Mouse (Mus musculus) hindbrain, embryonic 14.5 days (tissue): ENCODE data around the gene Sgcd. TPM values are rescaled to one million over a fixed set of nuclear protein-coding genes. Genes with fewer than 3 reads are reported as not detected.

Experiments
- ATAC-seq: fragments of 200-750 bp; cut with Nextera tagmentation; 2 replicates; pipeline ENCODE4 v1.8.0; 2017; ENCODE audit warnings: moderate number of reproducible peaks, mild to moderate bottlenecking, moderate TSS enrichment, moderate library complexity; ENCODE audit not compliant: low FRiP score
- DNase-seq: peaks from one replicate; pipeline ENCODE4 v3.0.0-alpha.2; 2015; ENCODE audit warnings: low spot score
- H3K27ac ChIP-seq: fragments of 300-500 bp; sonication (generic); 2 replicates; pipeline ENCODE4 v1.5.1; 2014; ENCODE audit warnings: mild to moderate bottlenecking, moderate library complexity
- H3K27me3 ChIP-seq: fragments of 300-500 bp; sonication (generic); 2 replicates; pipeline ENCODE4 v1.6.1; 2014; ENCODE audit warnings: mild to moderate bottlenecking, low read length, mixed read lengths; ENCODE audit not compliant: control insufficient read depth, insufficient read depth
- H3K36me3 ChIP-seq: fragments of 300-500 bp; sonication (generic); replicated peaks from 2 replicates; pipeline ENCODE4 v1.6.1; 2014; ENCODE audit not compliant: control insufficient read depth, insufficient read depth
- H3K4me1 ChIP-seq: fragments of 300-500 bp; sonication (generic); replicated peaks from 2 replicates; pipeline ENCODE4 v1.6.1; 2014; ENCODE audit warnings: antibody characterized with exemption, low read length, mixed read lengths; ENCODE audit not compliant: control insufficient read depth, insufficient read depth
- H3K4me2 ChIP-seq: fragments of 300-500 bp; sonication (generic); replicated peaks from 2 replicates; pipeline ENCODE4 v1.6.1; 2014; ENCODE audit warnings: mild to moderate bottlenecking, moderate library complexity
- H3K4me3 ChIP-seq: fragments of 300-500 bp; sonication (generic); replicated peaks from 2 replicates; pipeline ENCODE4 v1.5.1; 2014; ENCODE audit warnings: mild to moderate bottlenecking, low read length
- H3K9ac ChIP-seq: fragments of 300-500 bp; sonication (generic); 2 replicates; pipeline ENCODE4 v1.6.1; 2014
- H3K9me3 ChIP-seq: fragments of 300-500 bp; sonication (generic); 2 replicates; pipeline ENCODE4 v1.6.1; 2016; ENCODE audit warnings: low read length; ENCODE audit not compliant: control insufficient read depth
- WGBS: fragments of 180-500 bp; shearing (Covaris S2); extraction: QIAGEN DNeasy Blood & Tissue Kit; methylation state at CpG from one replicate; pipeline ENCODE4 v1.1.7; 2014; 5-methylcytosine and 5-hydroxymethylcytosine counted together
- polyA plus RNA-seq: library from polyadenylated mRNA; unstranded; fragments of >200 nt; fragmentation: Nextera tagmentation; extraction: Ambion mirVana; gene quantifications from 2 replicates; pipeline ENCODE4 v1.2.1, GENCODE M21; 2014

Gene Sgcd
- polyA plus RNA-seq, 1 experiment from 2014 or later, result 5.7 TPM

DNA sequence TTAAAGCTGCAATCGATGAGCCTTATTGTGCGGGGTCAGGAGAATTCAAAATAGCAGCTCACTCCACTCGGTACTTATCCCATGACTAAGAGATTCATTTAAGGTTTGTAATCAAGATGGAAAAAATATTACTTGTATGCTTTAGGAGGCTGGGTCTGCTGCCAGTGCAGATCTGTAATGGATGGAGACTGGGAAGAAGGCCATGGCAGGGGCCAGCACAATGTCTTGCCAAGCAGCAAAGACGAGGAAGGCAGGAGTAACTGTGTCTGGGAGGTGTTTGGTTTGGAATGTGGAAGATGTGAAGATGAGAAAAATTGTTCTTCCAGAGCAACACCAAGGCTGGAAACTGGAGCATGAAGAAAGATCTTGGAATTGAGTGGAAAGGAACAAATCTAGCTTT, 36.4 kb downstream of the Sgcd start:
- WGBS, result 82% methylated on average over 4 of the region's 4 CpGs

DNA sequence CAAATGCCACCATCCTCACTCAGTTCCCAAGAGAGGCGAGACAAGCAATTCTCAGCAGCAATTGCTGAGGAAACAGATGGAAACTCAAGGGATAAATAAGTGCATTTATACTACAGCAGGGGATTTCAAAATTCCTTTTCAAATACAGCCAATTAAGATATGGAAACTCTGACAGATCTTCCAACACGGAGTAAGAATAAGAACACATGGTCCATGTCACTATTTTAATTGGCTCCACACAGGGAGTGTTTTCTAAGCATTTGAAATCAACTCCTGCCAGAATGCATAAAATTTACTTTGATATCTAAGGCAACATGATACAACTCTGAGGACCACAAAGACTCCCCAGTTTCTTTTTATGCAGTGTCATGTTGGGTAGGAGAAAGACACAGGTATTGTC, 49.0 kb downstream of the Sgcd start:
- Histone ChIP-seq H3K9me3 (no peaks in the 10 kb centered on the region), H3K36me3 (no peaks in the 10 kb centered on the region), H3K4me3 (no peak overlapping the region), H3K27ac (no peak overlapping the region), H3K9ac (no peak overlapping the region), H3K4me2 (no peak overlapping the region), H3K4me1 (no peaks in the 10 kb centered on the region), H3K27me3 (no peaks in the 10 kb centered on the region)
- DNase-seq (no peak), ATAC-seq (no peak)
- WGBS, result 69% methylated on average over 2 of the region's 2 CpGs

More for the DNA sequence above, 36.4 kb downstream of the Sgcd start:
- Histone ChIP-seq H3K27me3 (no peaks in the 10 kb centered on the region), H3K4me3 (no peak overlapping the region), H3K9me3 (no peaks in the 10 kb centered on the region), H3K4me2 (no peak overlapping the region), H3K27ac (no peak overlapping the region), H3K4me1 (no peaks in the 10 kb centered on the region), H3K36me3 (no peaks in the 10 kb centered on the region), H3K9ac (no peak overlapping the region)
- ATAC-seq (no peak), DNase-seq (no peak)

DNA sequence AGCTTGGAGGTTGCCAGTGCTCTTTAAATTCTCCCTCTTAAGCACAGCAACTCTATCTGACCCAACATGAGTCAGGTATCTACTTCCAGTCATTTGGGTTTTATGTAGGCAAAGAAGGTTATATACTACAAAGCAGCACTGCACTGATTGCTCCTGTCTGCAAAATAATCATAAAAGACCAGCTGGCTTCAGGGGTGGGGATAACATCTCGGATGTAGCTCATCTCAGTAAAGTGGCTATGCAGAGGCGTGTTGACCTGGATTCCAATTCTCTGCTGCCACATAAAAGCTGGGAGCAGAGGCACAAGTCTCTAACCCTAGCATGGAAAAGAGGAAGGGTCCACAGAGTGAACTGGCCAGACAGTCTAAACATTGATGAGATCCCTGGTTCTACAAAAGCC, 71.2 kb downstream of the Sgcd start:
- Histone ChIP-seq H3K27me3 (no peaks in the 10 kb centered on the region), H3K36me3 (no peaks in the 10 kb centered on the region), H3K4me3 (no peak overlapping the region), H3K27ac (no peak overlapping the region), H3K4me1 (no peaks in the 10 kb centered on the region), H3K9me3 (no peaks in the 10 kb centered on the region), H3K9ac (no peak overlapping the region), H3K4me2 (no peak overlapping the region)
- DNase-seq, result no peak
- 90% methylated on average over 2 of the region's 2 CpGs for WGBS
- no peak for ATAC-seq

DNA sequence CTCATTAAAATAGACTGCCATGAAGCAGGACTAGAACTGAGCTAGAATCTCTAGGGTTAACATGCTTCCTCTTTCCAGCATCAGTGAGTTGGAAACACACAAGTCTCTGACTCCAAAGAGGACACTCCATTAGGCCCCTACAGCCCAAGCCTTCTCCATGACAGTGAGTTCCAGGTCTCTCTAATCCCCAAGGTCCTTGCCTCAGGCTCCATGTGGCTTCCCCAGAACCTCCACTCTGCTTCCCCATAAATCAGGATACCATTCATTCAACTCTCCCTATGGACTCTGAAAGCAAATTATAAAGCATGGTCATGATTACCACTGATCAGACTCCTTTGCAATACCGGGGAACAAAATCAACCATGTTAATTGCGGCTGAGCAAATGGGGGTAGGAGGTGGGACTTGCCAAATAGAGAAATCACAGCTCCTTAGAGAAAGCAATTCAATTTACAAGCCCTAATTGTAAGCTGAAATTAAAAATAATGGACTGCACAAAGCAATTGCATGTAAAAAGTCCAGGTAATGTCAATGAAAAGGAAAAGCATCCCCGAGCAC, 97.1 kb downstream of the Sgcd start:
- Histone ChIP-seq H3K36me3 (no peaks in the 10 kb centered on the region), H3K9me3 (no peaks in the 10 kb centered on the region), H3K9ac (no peak overlapping the region), H3K4me1 (no peaks in the 10 kb centered on the region), H3K27ac (no peak overlapping the region), H3K4me2 (no peak overlapping the region), H3K4me3 (no peak overlapping the region), H3K27me3 (no peaks in the 10 kb centered on the region)
- ATAC-seq (0 out of 2 replicates have a peak, but pooled peaks have one; percentile 37), DNase-seq (no peak)
- 63% methylated on average over 3 of the region's 3 CpGs for WGBS

DNA sequence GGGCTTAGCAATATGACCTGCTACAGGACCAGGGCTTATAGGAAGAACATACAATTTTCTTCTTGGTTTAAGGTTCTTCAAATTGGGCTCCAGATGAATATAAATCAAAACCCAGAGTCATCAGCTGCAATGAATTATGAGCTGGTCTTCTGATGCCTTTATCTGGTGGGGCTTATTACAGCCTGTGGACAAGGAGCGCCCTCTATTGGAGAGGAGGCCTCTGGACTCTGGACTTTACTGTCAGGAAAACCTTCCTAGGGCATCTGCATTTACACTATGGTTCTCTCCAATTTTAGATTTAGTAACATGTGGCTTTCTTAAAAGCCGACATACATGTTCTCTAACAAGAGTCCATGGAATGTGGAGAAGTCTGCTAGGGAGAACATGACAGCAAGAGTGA, 98.5 kb downstream of the Sgcd start:
- Histone ChIP-seq H3K27ac (no peak overlapping the region), H3K27me3 (no peaks in the 10 kb centered on the region), H3K4me1 (no peaks in the 10 kb centered on the region), H3K4me2 (no peak overlapping the region), H3K36me3 (no peaks in the 10 kb centered on the region), H3K9me3 (no peaks in the 10 kb centered on the region), H3K4me3 (no peak overlapping the region), H3K9ac (no peak overlapping the region)
- 60% methylated on average over 2 of the region's 2 CpGs for WGBS
- DNase-seq, result peak; percentile 49
- no peak for ATAC-seq

DNA sequence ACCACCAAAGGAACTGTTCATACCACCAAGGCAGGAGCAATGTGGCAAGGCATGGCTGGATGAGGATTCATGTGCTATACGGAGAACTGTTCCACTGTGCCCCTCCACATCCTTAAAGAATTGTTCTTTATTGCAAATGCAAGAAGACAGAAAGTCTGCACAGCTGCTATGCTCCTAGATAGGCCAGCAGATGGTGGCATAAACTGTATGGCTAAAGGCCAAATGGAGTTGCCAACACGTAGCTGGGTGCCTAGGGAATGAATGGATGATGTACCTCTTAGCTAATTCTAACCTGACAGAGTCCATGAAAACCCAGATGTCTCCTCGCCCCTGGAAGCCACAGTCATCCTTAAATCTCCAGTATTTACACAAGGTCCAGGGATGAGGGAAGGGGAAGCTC, 103.5 kb downstream of the Sgcd start:
- no peaks in the 10 kb centered on the region for H3K36me3 ChIP-seq
- no peak overlapping the region for H3K4me3 ChIP-seq
- H3K4me2 ChIP-seq, result no peak overlapping the region
- no peaks in the 10 kb centered on the region for H3K27me3 ChIP-seq
- 64% methylated on average over 3 of the region's 3 CpGs for WGBS
- no peaks in the 10 kb centered on the region for H3K4me1 ChIP-seq
- H3K27ac ChIP-seq, result no peak overlapping the region
- ATAC-seq (peak; percentile 64; the same call in 1 of the 2 replicates), DNase-seq (peak; percentile 67)
- no peak overlapping the region for H3K9ac ChIP-seq
- H3K9me3 ChIP-seq, result no peaks in the 10 kb centered on the region

DNA sequence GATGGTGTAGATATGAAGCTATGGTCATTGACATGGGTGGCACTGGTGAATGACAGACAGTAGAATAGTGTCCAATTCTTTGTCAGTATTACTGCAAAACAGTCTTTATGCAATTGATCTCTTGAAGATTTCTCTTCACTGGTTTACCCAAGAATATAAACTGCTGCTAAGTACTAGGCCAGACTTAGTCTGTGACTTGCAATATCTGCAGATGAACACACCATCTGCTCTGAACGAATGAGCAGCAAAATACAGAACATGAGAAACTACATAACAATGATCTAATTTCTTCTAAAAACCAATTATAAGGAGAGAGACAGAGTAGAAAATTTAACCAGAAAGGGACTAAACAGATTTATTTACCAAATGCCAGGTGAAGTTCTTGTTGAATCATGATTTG, 105.2 kb downstream of the Sgcd start:
- DNase-seq, result no peak
- Histone ChIP-seq H3K9ac (no peak overlapping the region), H3K4me3 (no peak overlapping the region), H3K4me1 (no peaks in the 10 kb centered on the region), H3K27ac (no peak overlapping the region), H3K27me3 (no peaks in the 10 kb centered on the region), H3K9me3 (no peaks in the 10 kb centered on the region), H3K4me2 (no peak overlapping the region), H3K36me3 (no peaks in the 10 kb centered on the region)
- 84% methylated on average over 1 of the region's 1 CpGs for WGBS
- ATAC-seq, result no peak

DNA sequence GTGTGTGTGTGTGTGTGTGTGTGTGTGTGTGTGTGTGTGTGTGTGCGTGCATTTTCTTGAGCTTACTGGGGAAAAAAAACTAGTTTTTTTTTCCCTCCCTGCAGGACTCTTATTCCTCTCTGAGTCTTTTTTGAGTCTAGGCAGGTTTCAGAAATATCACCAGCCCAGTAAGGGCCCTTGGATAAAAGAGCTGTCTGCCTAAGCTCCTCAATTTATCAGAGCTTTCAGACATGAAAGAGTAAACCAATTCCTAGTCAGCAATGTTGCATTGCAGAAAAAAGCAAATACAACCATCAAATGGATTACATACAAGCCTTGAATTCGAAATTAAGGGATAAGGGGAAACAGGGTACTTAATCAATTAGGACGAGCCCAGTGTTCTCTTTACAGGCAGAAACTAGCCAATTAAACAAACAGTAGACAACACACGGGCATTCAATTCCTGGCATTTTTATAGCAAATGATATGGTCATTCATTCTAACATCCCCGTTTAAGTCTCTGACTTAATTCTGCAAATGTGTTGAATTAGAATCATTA, 112.1 kb downstream of the Sgcd start:
- Histone ChIP-seq H3K36me3 (no peaks in the 10 kb centered on the region), H3K27me3 (no peaks in the 10 kb centered on the region), H3K4me3 (no peak overlapping the region), H3K27ac (no peak overlapping the region), H3K9ac (no peak overlapping the region), H3K4me2 (no peak overlapping the region), H3K4me1 (no peaks in the 10 kb centered on the region), H3K9me3 (no peaks in the 10 kb centered on the region)
- ATAC-seq (no peak), DNase-seq (no peak)
- 50% methylated on average over 5 of the region's 5 CpGs for WGBS

DNA sequence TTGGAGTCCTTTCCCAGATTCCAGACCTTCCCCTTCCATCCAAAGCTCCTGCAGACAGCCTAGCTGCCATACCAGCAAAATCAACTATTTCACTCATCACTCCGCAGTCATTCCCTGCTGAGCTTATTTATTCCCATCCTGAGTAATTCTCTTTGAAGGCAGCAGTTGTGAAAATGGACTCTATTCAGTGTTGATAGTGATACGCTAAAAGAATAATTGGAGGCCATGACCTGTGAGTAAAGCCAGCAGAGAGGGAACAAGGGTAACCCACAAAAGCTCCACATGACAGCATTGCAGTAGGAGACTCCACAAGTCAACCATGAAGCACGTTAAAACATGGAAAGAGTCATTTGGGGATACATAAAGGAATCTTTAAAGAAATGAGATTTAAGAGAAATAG, 142.9 kb downstream of the Sgcd start:
- H3K4me1 ChIP-seq, result no peaks in the 10 kb centered on the region
- no peak overlapping the region for H3K9ac ChIP-seq
- H3K27ac ChIP-seq, result no peak overlapping the region
- no peaks in the 10 kb centered on the region for H3K36me3 ChIP-seq
- H3K27me3 ChIP-seq, result peaks cover 11% of the 10 kb centered on the region; the same call in 1 of the 2 replicates
- no peaks in the 10 kb centered on the region for H3K9me3 ChIP-seq
- 8% methylated on average over 3 of the region's 3 CpGs for WGBS
- no peak for ATAC-seq
- DNase-seq, result no peak
- H3K4me2 ChIP-seq, result no peak overlapping the region
- H3K4me3 ChIP-seq, result no peak overlapping the region

DNA sequence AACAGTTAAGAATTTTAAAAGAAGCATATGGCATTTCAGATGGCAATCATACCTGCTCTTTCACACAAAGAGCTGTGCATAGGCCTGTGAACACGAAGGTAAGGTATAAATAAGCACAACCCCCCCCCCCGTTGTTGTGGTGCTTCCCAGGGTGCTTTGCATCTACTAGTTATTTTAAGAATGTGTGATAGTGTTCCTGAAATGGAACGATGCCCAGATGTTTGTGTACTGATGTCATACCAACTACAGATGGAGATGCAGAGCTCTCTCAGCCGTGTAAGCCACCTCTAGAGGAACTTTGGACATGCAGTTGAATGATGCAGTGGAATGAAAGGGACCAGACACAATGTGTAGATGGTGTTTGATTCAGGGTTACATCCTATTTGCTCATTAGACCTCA, 155.5 kb downstream of the Sgcd start:
- 74% methylated on average over 4 of the region's 4 CpGs for WGBS
- no peaks in the 10 kb centered on the region for H3K4me1 ChIP-seq

More for the DNA sequence above, 155.5 kb downstream of the Sgcd start:
- ATAC-seq (no peak), DNase-seq (no peak)
- Histone ChIP-seq H3K9me3 (no peaks in the 10 kb centered on the region), H3K4me2 (no peak overlapping the region), H3K27ac (no peak overlapping the region), H3K36me3 (no peaks in the 10 kb centered on the region), H3K9ac (no peak overlapping the region), H3K4me3 (no peak overlapping the region), H3K27me3 (no peaks in the 10 kb centered on the region)
